Mouse (Mus musculus): ENCODE results near the gene Mxd3.

GRCm38 (mm10) chr13:55312028-55312630 lies 17.5 kb downstream of the Mxd3 start:
- TF ChIP-seq POLR2A (IDR thresholded peaks at IDR 0.05; ENCODE audit: control insufficient read depth in 1 of 2, insufficient read depth in 1 of 2, low read depth in 1 of 2, low read length in 2 of 2, poor library complexity in 1 of 2): no peak
- no peak for TF ChIP-seq ZMIZ1 (IDR thresholded peaks at IDR 0.05; ENCODE audit: low read depth, low read length)
- TF ChIP-seq MAZ (IDR thresholded peaks at IDR 0.05; ENCODE audit: low read depth, low read length): no peak
- TF ChIP-seq CHD2 (IDR thresholded peaks at IDR 0.05; ENCODE audit: low read length): no peak
- TF ChIP-seq CTCF (IDR thresholded peaks at IDR 0.05 in 2 of 3, conservative IDR thresholded peaks at IDR 0.05 in 1 of 3; ENCODE audit: control insufficient read depth in 1 of 3, insufficient read depth in 1 of 3, low read depth in 2 of 3, low read length in 3 of 3, poor library complexity in 1 of 3, severe bottlenecking in 1 of 3): no peak
- TF ChIP-seq USF2 (IDR thresholded peaks at IDR 0.05; ENCODE audit: borderline replicate concordance in 1 of 2, insufficient read depth in 1 of 2, low read depth in 1 of 2, low read length in 2 of 2): no peak
- no peak for TF ChIP-seq E2F4 (IDR thresholded peaks at IDR 0.05; ENCODE audit: borderline replicate concordance, low read depth, low read length)
- no peak for TF ChIP-seq MYC (IDR thresholded peaks at IDR 0.05; ENCODE audit: low read depth, low read length)
- TF ChIP-seq EP300 (IDR thresholded peaks at IDR 0.05; ENCODE audit: low read depth in 1 of 2, low read length in 2 of 2): no peak
- TF ChIP-seq ETS1 (IDR thresholded peaks at IDR 0.05; ENCODE audit: low read depth, low read length): no peak
- TF ChIP-seq TCF12 (IDR thresholded peaks at IDR 0.05; ENCODE audit: low read depth, low read length): no peak

Data from MEL (cell line).